Mouse (Mus musculus) megakaryocyte, embryonic 14.5 days (primary cell): ENCODE measurements around the gene Apon. TPM values are rescaled to one million over a fixed set of nuclear protein-coding genes. Genes with fewer than 3 reads are reported as not detected.
"Not testable (repeated sequence)": the region's sequence is repeated elsewhere in the genome, so short reads cannot be mapped to it uniquely, and the experiment has no call there.

Experiments used
- H3K27me3 ChIP-seq: replicated peaks from 2 replicates; pipeline ENCODE3; 2012; ENCODE audit warnings: inconsistent platforms
- H3K36me3 ChIP-seq: replicated peaks from 2 replicates; pipeline ENCODE3; 2012; ENCODE audit warnings: low read length, inconsistent platforms, mixed read lengths
- H3K4me1 ChIP-seq: 2 replicates; pipeline ENCODE4 v1.6.1; 2012; ENCODE audit warnings: inconsistent platforms
- H3K4me3 ChIP-seq: replicated peaks from 2 replicates; pipeline ENCODE3; 2012; ENCODE audit warnings: moderate library complexity, mild to moderate bottlenecking, inconsistent platforms
- H3K9me3 ChIP-seq: 2 replicates; pipeline ENCODE4 v1.6.1; 2012; ENCODE audit warnings: inconsistent platforms
- FLI1 ChIP-seq: IDR thresholded peaks from 2 replicates; pipeline ENCODE4 v1.6.1; 2012; ENCODE audit warnings: low read length, inconsistent platforms, mixed read lengths
- GATA1 ChIP-seq: IDR thresholded peaks from 3 replicates; pipeline ENCODE4 v1.6.1; 2012; ENCODE audit warnings: mixed read lengths, low read length, inconsistent platforms, borderline replicate concordance
- polyA plus RNA-seq: library from polyadenylated mRNA; stranded (reverse); fragments of >175 nt; gene quantifications from 2 replicates; pipeline ENCODE4 v1.2.3, GENCODE M21; 2012; ENCODE audit warnings: low replicate concordance; ENCODE audit not compliant: insufficient read depth

Gene Apon
- polyA plus RNA-seq, 1 experiment = not detected

DNA sequence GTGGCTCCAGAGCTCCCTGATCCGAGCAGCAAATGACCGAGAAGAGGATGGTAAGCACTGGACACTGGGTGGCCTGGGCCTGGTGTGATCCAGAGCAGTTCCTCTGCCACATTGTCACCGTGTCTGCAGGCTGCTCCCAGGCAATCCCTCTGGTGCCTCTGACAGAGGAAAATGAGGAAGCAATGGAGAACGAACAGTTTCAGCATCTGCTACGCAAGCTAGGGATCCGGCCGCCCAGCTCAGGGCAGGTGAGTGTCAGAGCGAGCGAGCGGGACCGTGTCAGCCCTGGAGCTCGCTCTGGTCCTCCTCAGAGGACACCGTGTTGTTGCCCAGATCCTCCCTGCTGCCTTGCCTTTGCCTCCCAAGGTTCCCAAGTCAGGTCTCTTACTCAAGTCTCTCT lies 3.3 kb upstream of the Apon start:
- Histone ChIP-seq H3K36me3 (peaks cover 73% of the 10 kb centered on the region), H3K4me3 (no peak overlapping the region), H3K27me3 (no peaks in the 10 kb centered on the region), H3K4me1 (peaks cover 7% of the 10 kb centered on the region; the same call in 1 of the 2 replicates), H3K9me3 (no peaks in the 10 kb centered on the region)
- TF ChIP-seq FLI1 (no peak), GATA1 (no peak)

DNA sequence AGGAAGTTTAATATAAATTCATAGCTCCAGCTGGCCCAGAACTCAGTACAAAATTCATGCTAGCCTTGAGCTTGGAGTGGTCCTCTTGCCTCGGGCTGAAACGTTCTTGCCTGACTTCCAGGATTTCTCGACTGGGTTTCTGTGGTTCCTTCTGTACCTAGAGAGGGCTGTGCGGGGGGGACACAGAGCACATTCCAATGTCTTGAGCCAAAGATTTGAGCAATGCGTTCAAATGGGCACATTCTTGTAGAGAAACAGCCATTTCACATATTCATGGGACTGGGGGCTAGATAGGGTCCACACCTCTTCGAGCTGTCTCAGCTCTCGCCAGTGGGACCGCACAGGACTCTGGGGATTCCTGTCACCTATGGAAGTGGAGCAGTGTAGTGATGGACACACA lies 2.0 kb downstream of the Apon start:
- peaks cover 21% of the 10 kb centered on the region for H3K36me3 ChIP-seq
- TF ChIP-seq GATA1 (no peak), FLI1 (no peak)

DNA sequence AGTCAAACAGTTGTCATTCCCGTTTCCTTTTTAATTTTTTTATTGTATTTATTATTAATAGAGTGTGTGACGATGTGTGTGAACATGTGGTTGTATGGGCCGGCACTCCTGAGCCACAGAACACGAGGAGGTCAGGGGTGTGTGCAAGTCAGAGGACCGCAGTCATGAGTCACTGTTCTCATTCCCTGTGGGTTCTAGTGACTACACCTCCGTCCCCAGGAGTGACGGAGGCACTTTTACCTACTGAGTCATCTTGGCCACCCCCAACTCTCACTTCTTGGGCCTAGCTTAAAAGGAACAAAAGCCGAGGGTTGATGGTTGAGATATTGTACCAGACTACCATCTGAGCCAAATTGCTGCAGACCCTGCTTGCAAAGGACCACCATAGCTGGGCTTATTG lies 2.4 kb downstream of the Apon start:
- no peak for TF ChIP-seq GATA1
- no peak for TF ChIP-seq FLI1
- peaks cover 17% of the 10 kb centered on the region for H3K36me3 ChIP-seq
- no peak overlapping the region for H3K4me3 ChIP-seq
- H3K9me3 ChIP-seq = no peaks in the 10 kb centered on the region
- H3K27me3 ChIP-seq = no peaks in the 10 kb centered on the region
- peaks cover 13% of the 10 kb centered on the region for H3K4me1 ChIP-seq

More for the DNA sequence above, 2.0 kb downstream of the Apon start:
- Histone ChIP-seq H3K9me3 (no peaks in the 10 kb centered on the region), H3K27me3 (no peaks in the 10 kb centered on the region), H3K4me1 (peaks cover 13% of the 10 kb centered on the region), H3K4me3 (no peak overlapping the region)

DNA sequence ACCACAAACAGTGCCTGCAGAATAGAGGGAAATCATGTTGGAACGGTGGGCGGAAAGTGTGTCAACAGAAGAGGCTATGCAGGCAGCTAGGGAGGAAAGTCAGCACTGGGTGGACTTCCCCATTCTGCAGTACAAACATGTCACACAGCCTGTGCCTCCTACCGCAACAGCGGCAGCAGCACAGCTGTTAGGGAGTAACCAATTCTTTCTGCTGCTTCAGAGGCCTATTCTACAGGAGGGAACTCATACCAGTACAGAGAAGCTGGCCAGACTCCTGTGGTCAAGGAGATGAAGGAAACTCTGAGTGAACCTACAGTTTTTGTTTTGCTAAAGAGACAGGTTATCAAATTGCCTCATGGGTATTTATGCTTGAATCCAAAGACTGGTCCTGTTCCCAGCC lies 5.1 kb downstream of the Apon start:
- no peak for TF ChIP-seq GATA1
- no peak for TF ChIP-seq FLI1
- Histone ChIP-seq H3K36me3 (no peaks in the 10 kb centered on the region), H3K9me3 (no peaks in the 10 kb centered on the region), H3K4me3 (peak overlapping the region; percentile 42), H3K4me1 (peaks cover 21% of the 10 kb centered on the region), H3K27me3 (no peaks in the 10 kb centered on the region)

DNA sequence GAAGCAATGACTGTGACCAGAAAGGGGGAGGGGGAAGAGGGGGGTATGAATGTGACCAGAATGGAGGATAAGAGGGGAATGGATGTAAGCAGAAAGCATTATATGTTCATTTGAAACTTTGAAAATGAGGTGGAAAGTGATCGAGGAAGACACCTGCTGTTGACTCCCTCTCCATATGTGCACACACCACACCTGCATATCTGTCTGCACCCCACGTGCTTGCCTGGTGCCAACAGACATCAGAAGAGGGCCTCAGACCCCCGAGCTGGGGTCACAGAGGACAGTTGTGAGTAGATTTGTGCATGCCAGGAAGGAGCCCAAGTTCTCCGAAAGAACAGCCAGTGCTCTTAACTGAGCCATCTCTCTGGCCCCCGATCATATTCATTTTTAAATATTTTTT lies 6.0 kb downstream of the Apon start:
- no peaks in the 10 kb centered on the region for H3K9me3 ChIP-seq
- H3K36me3 ChIP-seq = no peaks in the 10 kb centered on the region
- H3K4me3 ChIP-seq = no peak overlapping the region
- no peaks in the 10 kb centered on the region for H3K27me3 ChIP-seq
- H3K4me1 ChIP-seq = peaks cover 21% of the 10 kb centered on the region
- TF ChIP-seq GATA1 (no peak), FLI1 (no peak)

DNA sequence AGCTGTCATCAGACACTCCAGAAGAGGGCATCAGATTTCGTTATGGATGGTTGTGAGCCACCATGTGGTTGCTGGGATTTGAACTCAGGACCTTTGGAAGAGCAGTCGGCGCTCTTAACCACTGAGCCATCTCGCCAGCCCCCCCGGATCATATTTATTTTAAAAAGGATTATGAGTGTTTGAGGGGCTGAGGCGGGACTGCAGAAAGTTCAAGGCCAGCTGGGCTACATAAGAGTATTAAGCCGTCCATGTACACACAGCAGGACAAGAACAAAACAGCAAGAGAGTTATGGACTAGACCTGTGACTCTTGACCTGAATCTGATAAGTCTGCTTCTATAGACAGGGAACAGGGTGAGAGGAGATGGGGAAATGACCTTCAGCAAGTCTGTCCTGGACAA lies 6.5 kb downstream of the Apon start:
- peaks cover 23% of the 10 kb centered on the region for H3K4me1 ChIP-seq
- H3K36me3 ChIP-seq, H3K9me3 ChIP-seq, H3K27me3 ChIP-seq, H3K4me3 ChIP-seq: not testable (repeated sequence)

DNA sequence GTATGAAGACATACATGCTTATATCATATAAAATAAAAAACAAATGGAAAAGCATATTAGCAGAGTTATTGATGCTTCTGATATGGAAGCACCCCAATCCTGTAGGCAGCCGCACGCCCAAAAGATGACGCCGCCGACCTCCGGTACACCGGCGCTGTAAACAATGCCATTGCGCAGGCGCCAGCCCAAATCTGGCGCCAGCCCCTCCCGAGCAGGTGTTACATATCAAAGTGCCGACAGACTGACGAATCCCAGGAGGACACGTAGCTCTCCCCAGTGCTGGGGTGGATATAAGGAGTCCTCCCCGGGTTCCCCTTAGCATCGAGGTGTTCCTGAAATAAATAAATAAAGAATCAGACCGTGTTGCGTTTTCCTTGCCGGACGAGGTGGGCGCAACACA lies 8.4 kb downstream of the Apon start:
- TF ChIP-seq FLI1 (no peak), GATA1 (no peak)

DNA sequence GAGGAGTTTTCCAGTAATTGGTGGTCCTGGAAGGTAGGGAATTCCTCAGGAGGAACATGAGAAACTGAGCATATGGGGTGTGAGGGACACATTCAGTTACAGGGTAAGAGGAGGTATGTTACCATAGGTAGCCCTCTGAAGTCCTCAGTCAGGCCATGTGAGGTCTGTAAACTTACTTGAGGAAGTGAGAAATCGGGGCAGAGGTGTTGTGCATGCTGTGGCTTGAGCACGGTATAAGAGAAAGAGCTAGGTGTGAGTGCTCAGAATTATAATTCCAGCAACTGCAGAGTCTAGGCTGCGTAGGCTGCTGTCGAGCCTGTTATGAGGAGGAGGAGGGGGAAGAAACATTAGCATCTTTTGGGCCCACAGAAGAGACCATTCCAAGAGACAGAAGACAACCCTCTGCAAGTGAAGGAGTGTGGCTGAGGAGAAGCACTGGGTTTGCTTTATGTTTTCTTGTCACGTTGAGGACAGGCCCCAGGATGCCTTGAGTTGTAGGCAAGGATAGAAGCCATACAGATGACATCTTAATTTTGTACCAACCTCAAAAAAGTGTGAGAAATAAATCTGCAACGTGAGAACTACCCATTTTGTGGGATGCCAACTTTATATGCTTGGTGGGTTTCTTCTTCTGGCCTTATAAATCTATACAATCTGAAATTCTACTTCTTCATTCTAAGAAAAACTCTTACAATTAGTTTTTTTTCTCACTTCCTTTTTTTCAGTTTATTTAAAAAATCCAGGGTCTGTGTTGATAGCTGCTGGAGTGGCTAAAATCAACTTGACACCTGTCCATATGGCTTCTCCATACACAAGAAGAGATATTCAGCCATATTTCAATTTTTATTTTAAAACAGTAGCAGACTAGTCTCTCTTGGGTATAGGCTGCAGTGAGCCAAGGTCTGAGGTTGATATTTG lies 9.8 kb downstream of the Apon start:
- H3K4me3 ChIP-seq = no peak overlapping the region
- no peaks in the 10 kb centered on the region for H3K36me3 ChIP-seq
- TF ChIP-seq GATA1 (no peak), FLI1 (no peak)
- no peaks in the 10 kb centered on the region for H3K9me3 ChIP-seq
- H3K27me3 ChIP-seq = no peaks in the 10 kb centered on the region
- H3K4me1 ChIP-seq = peaks cover 27% of the 10 kb centered on the region

More for the DNA sequence above, 8.4 kb downstream of the Apon start:
- no peaks in the 10 kb centered on the region for H3K36me3 ChIP-seq
- H3K9me3 ChIP-seq = no peaks in the 10 kb centered on the region
- no peaks in the 10 kb centered on the region for H3K27me3 ChIP-seq
- H3K4me1 ChIP-seq = peaks cover 24% of the 10 kb centered on the region
- H3K4me3 ChIP-seq = no peak overlapping the region

DNA sequence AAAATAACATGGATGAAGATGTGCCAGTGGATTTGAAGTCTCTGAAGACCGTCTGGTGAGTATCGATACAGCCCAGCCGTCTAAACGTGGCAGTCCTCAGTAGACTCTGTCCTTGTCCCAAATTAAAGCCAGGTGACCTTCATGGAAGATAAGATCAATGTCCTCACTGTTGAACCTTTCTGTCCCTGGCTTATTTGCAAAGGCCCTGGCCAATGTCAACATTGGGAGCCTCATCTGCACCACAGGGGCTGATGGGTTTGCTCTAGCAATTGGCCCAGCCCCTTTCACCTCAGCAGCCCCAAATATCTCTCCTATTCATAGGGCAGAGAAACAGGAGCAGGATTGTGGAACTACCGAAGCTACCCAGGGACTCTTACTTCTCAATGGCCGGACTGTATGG lies 14.5 kb downstream of the Apon start, which contains the start of gene Apof:
Gene Apof, plus strand, starts transcription at position 301 of the 400 bp plus-strand sequence.
- TF ChIP-seq FLI1 (no peak), GATA1 (no peak)
- Histone ChIP-seq H3K36me3 (peaks cover 5% of the 10 kb centered on the region), H3K9me3 (no peaks in the 10 kb centered on the region), H3K4me1 (peaks cover 37% of the 10 kb centered on the region), H3K27me3 (no peaks in the 10 kb centered on the region), H3K4me3 (peak within 1 kb of the TSS; percentile 98)

DNA sequence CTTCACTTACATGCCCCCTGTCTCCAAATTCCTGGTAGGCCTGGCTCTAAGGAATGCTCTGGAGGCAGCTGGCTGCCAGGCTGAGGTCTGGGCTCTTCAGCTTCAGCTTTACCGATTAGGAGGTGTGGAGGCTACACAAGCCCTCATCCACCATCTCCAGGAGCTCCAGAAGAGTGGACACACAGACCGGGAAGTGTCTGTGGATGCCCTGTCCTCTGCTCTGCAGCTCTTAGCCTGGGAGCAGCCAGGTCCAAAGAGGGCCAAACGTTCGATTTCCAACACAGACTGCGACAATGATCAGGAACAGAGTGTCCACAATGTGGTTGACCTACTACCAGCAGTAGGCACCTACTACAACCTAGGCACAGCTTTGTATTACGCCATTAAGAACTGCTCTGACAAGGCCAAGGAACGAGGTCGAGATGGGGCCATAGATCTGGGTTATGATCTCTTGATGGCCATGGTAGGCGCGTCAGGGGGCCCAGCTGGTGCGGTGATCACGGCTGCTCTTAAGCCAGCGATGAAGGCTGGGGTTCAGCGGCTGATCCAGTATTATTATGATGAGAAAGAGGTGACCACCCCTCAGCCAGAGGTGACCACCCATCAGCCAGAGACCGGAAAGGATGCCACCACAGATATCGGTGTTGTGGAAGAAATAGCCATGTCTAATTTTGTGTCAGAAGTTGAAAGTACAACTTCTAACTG lies 15.5 kb downstream of the Apon start:
- H3K36me3 ChIP-seq = peaks cover 13% of the 10 kb centered on the region
- peaks cover 33% of the 10 kb centered on the region for H3K4me1 ChIP-seq
- H3K9me3 ChIP-seq = no peaks in the 10 kb centered on the region
- H3K27me3 ChIP-seq = no peaks in the 10 kb centered on the region
- TF ChIP-seq FLI1 = no peak
- peak overlapping the region; percentile 98 for H3K4me3 ChIP-seq
